Mouse (Mus musculus) liver, adult 2 months (tissue): ENCODE data around the gene Tmcc3. TPM values are rescaled to one million over a fixed set of nuclear protein-coding genes. Genes with fewer than 3 reads are reported as not detected.

ENCODE experiments used
- DNase-seq: peaks from one replicate; pipeline ENCODE4 v3.0.0-alpha.2; 2011; ENCODE audit warnings: low read depth, low spot score; ENCODE audit errors: extremely low read depth
- H3K27ac ChIP-seq: fragments of 200-500 bp; replicated peaks from 2 replicates; pipeline ENCODE4 v1.5.1; 2012; ENCODE audit warnings: low read depth, mild to moderate bottlenecking, control low read depth, inconsistent platforms, low read length; ENCODE audit not compliant: insufficient read depth
- H3K27me3 ChIP-seq: fragments of 200-500 bp; 2 replicates; pipeline ENCODE4 v1.6.1; 2012; ENCODE audit warnings: mild to moderate bottlenecking, moderate library complexity, low read length, inconsistent platforms; ENCODE audit not compliant: control insufficient read depth, insufficient read depth
- H3K36me3 ChIP-seq: fragments of 200-500 bp; 2 replicates; pipeline ENCODE4 v1.6.1; 2012; ENCODE audit warnings: low read length, inconsistent platforms; ENCODE audit not compliant: control insufficient read depth, insufficient read depth
- H3K4me1 ChIP-seq: fragments of 200-500 bp; 2 replicates; pipeline ENCODE4 v1.6.1; 2011; ENCODE audit warnings: low read length; ENCODE audit not compliant: control insufficient read depth, insufficient read depth
- H3K4me3 ChIP-seq: fragments of 200-500 bp; 2 replicates; pipeline ENCODE4 v1.5.1; 2011; ENCODE audit warnings: low read depth, mild to moderate bottlenecking, control low read depth, low read length, moderate library complexity; ENCODE audit not compliant: insufficient read depth
- H3K79me2 ChIP-seq: fragments of 200-500 bp; 2 replicates; pipeline ENCODE4 v1.6.1; 2012; ENCODE audit warnings: inconsistent platforms, mild to moderate bottlenecking, low read length, moderate library complexity; ENCODE audit not compliant: control insufficient read depth, insufficient read depth
- H3K9ac ChIP-seq: fragments of 200-500 bp; 2 replicates; pipeline ENCODE4 v1.6.1; 2012; ENCODE audit warnings: low read depth, mild to moderate bottlenecking, control low read depth, inconsistent platforms, low read length
- CTCF ChIP-seq: fragments of 200-500 bp; IDR thresholded peaks from 2 replicates; pipeline ENCODE4 v1.5.1; 2011; ENCODE audit warnings: low read depth, low read length, control low read depth
- POLR2A ChIP-seq: fragments of 200-500 bp; IDR thresholded peaks from 2 replicates; pipeline ENCODE4 v1.6.1; 2011; ENCODE audit warnings: low read length, control low read depth; ENCODE audit not compliant: insufficient read depth; ENCODE audit errors: extremely low read depth
- WGBS: fragments of 180-500 bp; shearing (Covaris S2); methylation state at CpG from one replicate; pipeline ENCODE4 v1.1.7; 2018; 5-methylcytosine and 5-hydroxymethylcytosine counted together
- polyA plus RNA-seq: library from polyadenylated mRNA; depleted of rRNA; stranded (reverse); fragments of >200 nt; gene quantifications from 2 replicates; pipeline ENCODE4 v1.2.3, GENCODE M21; 2012
- total RNA-seq: library from RNA; depleted of rRNA; stranded (reverse); fragments of >200 nt; gene quantifications from 2 replicates; pipeline ENCODE4 v1.2.3, GENCODE M21; 2014

The Tmcc3 gene
- total and polyA plus RNA-seq, 2 experiments: 3.2 to 7.9 TPM

GRCm38 (mm10) chr10:94433901-94434300 is 122.2 kb downstream of the Tmcc3 start:
- 36% methylated on average over 7 of the region's 7 CpGs for WGBS
- Histone ChIP-seq H3K4me1 (no peaks in the 10 kb centered on the region), H3K36me3 (no peaks in the 10 kb centered on the region), H3K27me3 (no peaks in the 10 kb centered on the region; the same call in 1 of the 2 replicates), H3K79me2 (no peaks in the 10 kb centered on the region), H3K4me3 (no peak overlapping the region), H3K27ac (no peak overlapping the region), H3K9ac (no peak overlapping the region)
- no peak for DNase-seq
- TF ChIP-seq POLR2A (no peak), CTCF (no peak)

GRCm38 (mm10) chr10:94442725-94443124 is 131.0 kb downstream of the Tmcc3 start:
- no peak overlapping the region for H3K27ac ChIP-seq
- H3K27me3 ChIP-seq: no peaks in the 10 kb centered on the region
- TF ChIP-seq CTCF (no peak), POLR2A (no peak)
- no peaks in the 10 kb centered on the region for H3K4me1 ChIP-seq
- no peaks in the 10 kb centered on the region for H3K36me3 ChIP-seq
- H3K9ac ChIP-seq: no peak overlapping the region
- no peak overlapping the region for H3K4me3 ChIP-seq
- H3K79me2 ChIP-seq: no peaks in the 10 kb centered on the region
- DNase-seq: no peak
- 85% methylated on average over 7 of the region's 7 CpGs for WGBS

GRCm38 (mm10) chr10:94443453-94443852 is 131.7 kb downstream of the Tmcc3 start:
- Histone ChIP-seq H3K79me2 (no peaks in the 10 kb centered on the region), H3K27ac (no peak overlapping the region), H3K36me3 (no peaks in the 10 kb centered on the region), H3K9ac (no peak overlapping the region), H3K4me1 (no peaks in the 10 kb centered on the region), H3K4me3 (no peak overlapping the region), H3K27me3 (peaks cover 1% of the 10 kb centered on the region; the same call in 1 of the 2 replicates)
- no peak for DNase-seq
- TF ChIP-seq CTCF (no peak), POLR2A (no peak)
- 86% methylated on average over 4 of the region's 4 CpGs for WGBS

GRCm38 (mm10) chr10:94445192-94445591 is 133.4 kb downstream of the Tmcc3 start:
- H3K9ac ChIP-seq: no peak overlapping the region
- H3K4me1 ChIP-seq: no peaks in the 10 kb centered on the region
- H3K36me3 ChIP-seq: no peaks in the 10 kb centered on the region
- H3K4me3 ChIP-seq: no peak overlapping the region
- WGBS: 93% methylated on average over 7 of the region's 7 CpGs
- peaks cover 2% of the 10 kb centered on the region; the same call in 1 of the 2 replicates for H3K27me3 ChIP-seq
- no peak for TF ChIP-seq POLR2A
- TF ChIP-seq CTCF: no peak
- H3K79me2 ChIP-seq: no peaks in the 10 kb centered on the region
- H3K27ac ChIP-seq: no peak overlapping the region
- DNase-seq: no peak

- no peak overlapping the region for H3K4me3 ChIP-seq
- no peak for DNase-seq
- H3K27ac ChIP-seq: no peak overlapping the region
- 71% methylated on average over 7 of the region's 7 CpGs for WGBS
- peaks cover 2% of the 10 kb centered on the region; the same call in 1 of the 2 replicates for H3K27me3 ChIP-seq
- H3K4me1 ChIP-seq: no peaks in the 10 kb centered on the region
- H3K9ac ChIP-seq: no peak overlapping the region
- TF ChIP-seq POLR2A: no peak
- TF ChIP-seq CTCF: no peak
- H3K36me3 ChIP-seq: no peaks in the 10 kb centered on the region
- no peaks in the 10 kb centered on the region for H3K79me2 ChIP-seq
These were observed 134.7 kb downstream of the Tmcc3 start for GRCm38 (mm10) chr10:94446379-94447008.

- Histone ChIP-seq H3K4me1 (no peaks in the 10 kb centered on the region), H3K4me3 (no peak overlapping the region), H3K27me3 (peaks cover 2% of the 10 kb centered on the region; the same call in 1 of the 2 replicates), H3K36me3 (no peaks in the 10 kb centered on the region), H3K79me2 (no peaks in the 10 kb centered on the region), H3K27ac (no peak overlapping the region), H3K9ac (no peak overlapping the region)
- no peak for TF ChIP-seq CTCF
- no peak for TF ChIP-seq POLR2A
- whole genome bisulfite sequencing: 14% methylated on average over 3 of the region's 3 CpGs
- peak; percentile 56 for DNase-seq
These were observed 137.9 kb downstream of the Tmcc3 start for GRCm38 (mm10) chr10:94449676-94450075.
